In the genomic region with DNA sequence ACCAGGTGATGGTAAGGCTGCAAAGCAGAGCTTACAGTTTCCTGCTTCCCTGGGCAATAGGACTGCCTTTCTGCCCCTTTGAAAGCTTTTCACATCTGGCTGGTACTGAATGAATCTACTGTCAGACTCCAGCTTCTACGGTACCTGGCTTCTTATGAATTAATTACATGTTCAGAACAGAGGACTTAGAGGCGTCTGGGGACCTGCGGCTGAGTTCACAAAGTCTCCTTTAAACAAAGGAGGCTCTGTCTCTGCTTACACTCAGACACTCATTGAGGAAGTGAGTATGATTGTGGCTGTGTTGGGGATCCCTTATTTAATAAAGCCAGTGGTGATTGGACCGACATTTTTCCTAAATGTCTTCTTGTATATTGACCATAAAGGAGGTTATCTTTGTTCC, we compare ENCODE assay signal across 18 mouse cellular contexts.
DNase-seq lines count a peak whose midpoint lies in the region; ATAC-seq and TF ChIP-seq lines count a peak whose summit lies in the region.
"Had no signal": no experiment of that assay in that cellular context is flagged by ENCODE, and none has a peak within 500 bp of the region (broad histone marks: within the 10 kb centered on the region; RNA-seq: fewer than 3 reads in every experiment).

No protein-coding gene starts in this region.

- no peak overlapping the region for H3K4me3 ChIP-seq in heart, embryonic 10.5 days
- no peak overlapping the region for H3K4me3 ChIP-seq in midbrain, postnatal 0 days (ENCODE audit: low read depth, low read length)
- H3K4me3 ChIP-seq in midbrain, embryonic 15.5 days = no peak overlapping the region
- no peak overlapping the region for H3K4me3 ChIP-seq in intestine, postnatal 0 days (ENCODE audit: low read depth, low read length)
- H3K4me3 ChIP-seq in gastrocnemius, adult 2 months = no peak overlapping the region
- H3K4me3 ChIP-seq: embryonic facial prominence, embryonic 15.5 days; hindbrain, embryonic 13.5 days; neural tube, embryonic 12.5 days had no signal

- intact Hi-C loops in gastrocnemius, adult 2 months (cut with DNase I) = no loop called here

- peaks cover 5% of the 10 kb centered on the region; the same call in 1 of the 2 replicates for H3K4me1 ChIP-seq in heart, embryonic 10.5 days
- H3K4me1 ChIP-seq in midbrain, postnatal 0 days (ENCODE audit: insufficient read depth, low read length) = no peaks in the 10 kb centered on the region
- H3K4me1 ChIP-seq in midbrain, embryonic 15.5 days = no peaks in the 10 kb centered on the region
- H3K4me1 ChIP-seq in intestine, postnatal 0 days (replicated peaks; ENCODE audit: control insufficient read depth, insufficient read depth, low read length) = no peaks in the 10 kb centered on the region
- H3K4me1 ChIP-seq: embryonic facial prominence, embryonic 15.5 days; hindbrain, embryonic 13.5 days; neural tube, embryonic 12.5 days had no signal

- H3K27ac ChIP-seq in heart, embryonic 10.5 days = no peak overlapping the region
- H3K27ac ChIP-seq in midbrain, postnatal 0 days (ENCODE audit: low read depth, low read length) = no peak overlapping the region
- no peak overlapping the region for H3K27ac ChIP-seq in midbrain, embryonic 15.5 days
- H3K27ac ChIP-seq in intestine, postnatal 0 days (ENCODE audit: low read depth, low read length) = no peak overlapping the region
- H3K27ac ChIP-seq in gastrocnemius, adult 2 months = no peak overlapping the region
- H3K27ac ChIP-seq: embryonic facial prominence, embryonic 15.5 days; hindbrain, embryonic 13.5 days; kidney, postnatal 0 days; neural tube, embryonic 12.5 days had no signal

- no peak for TF ChIP-seq CTCF in midbrain, postnatal 0 days (IDR thresholded peaks at IDR 0.05)
- no peak for TF ChIP-seq CTCF in intestine, postnatal 0 days (IDR thresholded peaks at IDR 0.05; ENCODE audit: low read depth)
- TF ChIP-seq CTCF in gastrocnemius, adult 2 months (IDR thresholded peaks at IDR 0.05) = no peak

- ATAC-seq in midbrain, postnatal 0 days (ENCODE audit: low FRiP score) = no peak
- no peak for ATAC-seq in midbrain, embryonic 15.5 days (replicated peaks)
- peak; percentile 86 for ATAC-seq in intestine, postnatal 0 days
- ATAC-seq: forebrain, embryonic 14.5 days had no signal

- WGBS in heart, embryonic 10.5 days = 66% methylated on average over 4 of the region's 4 CpGs
- 50% methylated on average over 4 of the region's 4 CpGs for WGBS in midbrain, postnatal 0 days
- WGBS in midbrain, embryonic 15.5 days = 47% methylated on average over 4 of the region's 4 CpGs
- WGBS in intestine, postnatal 0 days = 32% methylated on average over 4 of the region's 4 CpGs

- H3K4me2 ChIP-seq in midbrain, postnatal 0 days (ENCODE audit: low read depth, low read length, poor library complexity, severe bottlenecking) = no peak overlapping the region
- H3K4me2 ChIP-seq in midbrain, embryonic 15.5 days = no peak overlapping the region
- no peak overlapping the region for H3K4me2 ChIP-seq in intestine, postnatal 0 days (replicated peaks; ENCODE audit: low read depth)
- H3K4me2 ChIP-seq: embryonic facial prominence, embryonic 15.5 days; hindbrain, embryonic 13.5 days; neural tube, embryonic 12.5 days had no signal

- no peaks in the 10 kb centered on the region for H3K36me3 ChIP-seq in heart, embryonic 10.5 days
- no peaks in the 10 kb centered on the region for H3K36me3 ChIP-seq in midbrain, postnatal 0 days (ENCODE audit: insufficient read depth, low read length)
- no peaks in the 10 kb centered on the region for H3K36me3 ChIP-seq in midbrain, embryonic 15.5 days (replicated peaks)
- H3K36me3 ChIP-seq in intestine, postnatal 0 days (ENCODE audit: control insufficient read depth, insufficient read depth) = no peaks in the 10 kb centered on the region
- H3K36me3 ChIP-seq: embryonic facial prominence, embryonic 15.5 days; hindbrain, embryonic 13.5 days; neural tube, embryonic 12.5 days had no signal

- H3K9ac ChIP-seq in midbrain, postnatal 0 days (replicated peaks; ENCODE audit: low read length, poor library complexity, severe bottlenecking) = no peak overlapping the region
- H3K9ac ChIP-seq in midbrain, embryonic 15.5 days = no peak overlapping the region
- H3K9ac ChIP-seq in intestine, postnatal 0 days (ENCODE audit: low read depth, low read length) = no peak overlapping the region
- H3K9ac ChIP-seq: embryonic facial prominence, embryonic 15.5 days; hindbrain, embryonic 13.5 days; neural tube, embryonic 12.5 days had no signal

- DNase-seq in heart, adult 11 months = peak; percentile 55
- DNase-seq in heart, embryonic 10.5 days (ENCODE audit: low spot score) = no peak
- peak; percentile 7 for DNase-seq in midbrain, postnatal 0 days (ENCODE audit: low spot score)
- no peak for DNase-seq in cerebellum, postnatal 36 days
- DNase-seq in layer of hippocampus, adult 8-10 months (ENCODE audit: low spot score in 2 of 2) = no peak
- DNase-seq in gastrocnemius, adult 2 months = no peak
- DNase-seq: cerebellum, adult 2 months; gastrocnemius, postnatal 25 days; layer of hippocampus, adult 9-11 months; lung, adult 18-20 months; thymus, postnatal 36 days had no signal

- H3K27me3 ChIP-seq in heart, embryonic 10.5 days (ENCODE audit: insufficient read depth, poor library complexity, severe bottlenecking) = no peaks in the 10 kb centered on the region
- no peaks in the 10 kb centered on the region for H3K27me3 ChIP-seq in midbrain, postnatal 0 days (ENCODE audit: insufficient read depth, low read length)
- H3K27me3 ChIP-seq in midbrain, embryonic 15.5 days (replicated peaks) = no peaks in the 10 kb centered on the region
- H3K27me3 ChIP-seq in intestine, postnatal 0 days (replicated peaks; ENCODE audit: control insufficient read depth, insufficient read depth, low read length) = no peaks in the 10 kb centered on the region
- H3K27me3 ChIP-seq: embryonic facial prominence, embryonic 15.5 days; hindbrain, embryonic 13.5 days; neural tube, embryonic 12.5 days had no signal

- H3K9me3 ChIP-seq in heart, embryonic 10.5 days = no peaks in the 10 kb centered on the region
- no peaks in the 10 kb centered on the region for H3K9me3 ChIP-seq in midbrain, postnatal 0 days (ENCODE audit: low read length)
- H3K9me3 ChIP-seq in midbrain, embryonic 15.5 days = no peaks in the 10 kb centered on the region
- H3K9me3 ChIP-seq in intestine, postnatal 0 days (ENCODE audit: control insufficient read depth) = no peaks in the 10 kb centered on the region
- H3K9me3 ChIP-seq: embryonic facial prominence, embryonic 15.5 days; hindbrain, embryonic 13.5 days; neural tube, embryonic 12.5 days had no signal

Comparison
In these comparisons a context has a peak if more than half of its experiments do, and no peak if none do; other contexts are left out.
1. DNase-seq: peak in heart, adult 11 months (single experiment) and midbrain, postnatal 0 days (single experiment); none in heart, embryonic 10.5 days (single experiment), cerebellum, postnatal 36 days (0 of 2), layer of hippocampus, adult 8-10 months (0 of 2) and gastrocnemius, adult 2 months (single experiment).